Mouse (Mus musculus) cerebellum, adult 18-20 months (tissue): Measurements from ENCODE around the gene Nup210.

ENCODE experiments used
- DNase-seq, 2 experiments: peaks; one replicate each; pipeline ENCODE4 v3.0.0; 2021

The Nup210 gene

GRCm38 (mm10) chr6:91116244-91117145 is at the start of gene Nup210:
Gene Nup210 (minus strand): TSS chr6:91116829.
- peak; percentile 97 to 98 for DNase-seq

- peak; percentile 77 to 87 for DNase-seq
Observed at GRCm38 (mm10) chr6:91165210-91165609, 48.6 kb upstream of the Nup210 start.

DNA sequence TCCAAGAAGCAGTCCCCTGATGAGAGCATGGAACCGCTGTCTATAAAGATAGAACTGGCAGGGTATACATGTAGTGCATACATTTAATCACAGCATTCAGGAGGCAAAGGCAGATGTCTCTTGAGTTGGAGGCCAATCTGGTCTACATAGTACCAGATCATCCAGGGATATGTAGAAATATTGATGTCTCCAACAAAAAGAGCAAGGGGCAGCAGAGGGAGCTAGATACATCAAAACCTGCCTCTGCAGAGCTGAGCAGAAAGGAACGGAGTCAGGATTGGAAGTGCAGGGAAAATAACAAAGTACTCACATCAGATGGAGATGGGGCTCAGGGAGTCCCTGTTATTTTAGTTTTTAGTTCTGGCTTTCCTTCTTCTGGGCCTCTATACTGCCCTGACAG is 48.0 kb upstream of the Nup210 start:
- no peak for DNase-seq

GRCm38 (mm10) chr6:91163195-91163911 is 46.7 kb upstream of the Nup210 start:
- DNase-seq: no peak

DNA sequence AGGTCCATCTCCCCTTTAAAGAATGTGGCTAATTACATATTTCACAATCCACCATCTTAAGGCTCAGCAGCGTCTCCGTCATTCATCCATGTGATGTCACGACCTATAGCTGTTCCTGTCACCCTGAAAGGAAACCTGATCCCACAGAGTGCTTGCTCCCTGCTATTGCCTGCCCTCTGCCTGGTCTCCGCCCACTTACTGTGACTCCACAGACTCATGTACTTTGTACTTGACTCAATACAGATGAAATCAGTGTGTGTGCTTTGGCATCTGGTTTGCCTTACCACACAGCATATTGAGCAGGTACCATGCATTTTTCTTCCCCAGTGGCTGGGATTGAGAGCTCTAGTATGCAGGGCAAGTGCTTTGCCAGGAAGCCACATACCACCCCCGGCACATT is 45.7 kb upstream of the Nup210 start:
- no peak for DNase-seq

DNA sequence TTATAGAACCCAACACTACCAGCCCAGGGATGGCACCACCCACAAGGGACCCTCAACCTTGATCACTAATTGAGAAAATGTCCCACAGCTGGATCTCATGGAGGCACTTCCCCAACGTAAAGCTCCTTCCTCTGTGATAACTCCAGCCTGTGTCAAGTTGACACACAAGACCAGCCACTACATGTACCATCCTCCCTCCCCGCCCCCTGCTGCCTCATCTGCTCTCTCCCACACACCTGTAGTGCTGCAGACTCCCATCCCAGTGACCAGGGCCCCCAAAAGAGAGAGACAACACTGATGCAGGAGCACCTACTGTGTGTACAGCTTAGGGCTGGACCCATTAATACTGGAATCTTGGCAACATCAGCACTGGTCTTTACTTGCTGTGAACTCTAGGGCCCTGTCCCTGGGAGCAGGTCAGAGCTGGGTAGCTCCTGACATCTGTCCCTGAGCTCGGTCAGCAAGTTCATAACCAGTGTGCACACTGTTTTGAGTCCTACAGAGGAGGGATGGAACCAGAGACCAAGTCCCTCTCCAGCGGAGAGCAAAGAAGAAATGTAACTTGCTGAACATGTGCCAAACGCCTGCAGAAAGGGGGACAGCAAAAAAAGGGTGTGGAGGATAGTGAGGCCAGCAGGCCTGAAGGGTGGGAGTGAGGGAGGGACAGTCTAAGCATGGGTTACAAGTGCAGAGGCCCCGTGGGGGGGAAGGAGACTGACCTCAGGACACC is 45.0 kb upstream of the Nup210 start:
- DNase-seq: no peak

DNA sequence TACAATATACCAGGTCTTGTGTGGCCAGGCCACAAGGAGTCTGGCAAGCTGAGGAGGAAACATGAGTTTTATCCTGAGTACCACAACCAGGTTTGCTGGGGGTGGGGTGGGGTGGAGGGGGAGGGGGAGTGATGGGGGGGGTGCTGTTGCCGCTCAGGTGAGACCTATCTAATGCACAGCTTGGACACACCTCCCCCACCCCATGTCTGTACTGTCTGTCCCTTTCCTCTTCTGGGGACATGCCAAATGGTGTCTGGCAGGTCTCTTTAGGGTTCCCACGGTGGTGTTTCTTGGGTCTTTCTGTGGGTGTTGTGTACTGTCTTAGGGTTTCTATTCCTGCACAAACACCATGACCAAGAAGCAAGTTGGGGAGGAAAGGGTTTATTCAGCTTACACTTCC is 44.3 kb upstream of the Nup210 start:
- DNase-seq: peak in 1 of 2 experiments; percentile 40

GRCm38 (mm10) chr6:91160399-91160798 is 43.8 kb upstream of the Nup210 start:
- DNase-seq: peak; percentile 95

GRCm38 (mm10) chr6:91159047-91159446 is 42.4 kb upstream of the Nup210 start:
- peak in 1 of 2 experiments; percentile 41 for DNase-seq

DNA sequence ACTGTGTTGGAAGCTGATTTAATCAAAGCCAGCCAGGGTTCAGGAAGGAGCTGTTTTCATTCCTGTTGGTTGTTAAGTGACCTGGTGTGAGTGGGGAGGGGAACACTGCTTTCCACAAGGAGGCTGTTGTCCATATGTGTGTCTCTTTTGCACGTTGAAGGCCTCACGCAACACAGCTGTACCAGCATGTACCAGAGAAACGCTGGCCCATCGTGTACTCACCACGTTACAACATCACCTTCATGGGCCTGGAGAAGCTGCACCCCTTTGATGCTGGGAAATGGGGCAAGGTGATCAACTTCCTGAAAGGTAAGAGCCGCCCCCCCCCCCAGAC is 40.6 kb upstream of the Nup210 start:
- DNase-seq: peak in 1 of 2 experiments; percentile 59

DNA sequence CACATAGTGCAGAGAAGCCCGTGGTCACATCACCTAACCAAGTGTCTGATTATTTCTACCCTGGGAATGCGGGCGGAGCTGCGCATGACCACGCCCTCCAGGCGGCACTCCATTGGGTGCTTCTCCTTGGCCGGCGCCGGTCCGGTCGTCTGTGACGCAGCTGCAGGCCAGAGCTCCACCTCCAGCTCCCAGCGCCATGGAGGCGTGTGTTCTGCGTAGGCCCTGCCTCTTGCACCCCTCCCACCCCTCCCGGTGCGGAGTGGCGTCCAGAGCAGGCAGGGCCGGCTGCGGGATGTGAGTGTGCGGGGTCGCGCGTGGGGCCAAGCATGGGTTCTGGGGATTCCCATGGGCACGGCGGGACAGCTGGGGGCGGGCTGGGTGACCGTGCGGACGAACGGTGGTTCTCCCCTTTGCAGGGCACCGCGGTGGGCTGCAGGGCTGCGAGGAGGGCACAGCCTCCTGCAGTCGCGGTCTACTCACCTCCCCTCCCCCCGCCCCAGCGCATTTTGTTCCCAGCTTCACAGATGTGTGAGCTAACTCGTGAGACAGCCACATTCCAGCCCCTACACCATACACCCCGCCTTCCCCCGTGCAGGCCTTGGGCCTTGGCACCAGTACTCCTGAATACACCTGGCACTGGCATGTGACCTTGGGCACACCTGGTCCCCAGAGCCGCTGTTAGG is 40.1 kb upstream of the Nup210 start, which contains the start of gene Hdac11:
Hdac11 (plus strand) TSS at position 112 of the 683 bp plus-strand sequence.
- peak; percentile 90 to 97 for DNase-seq

DNA sequence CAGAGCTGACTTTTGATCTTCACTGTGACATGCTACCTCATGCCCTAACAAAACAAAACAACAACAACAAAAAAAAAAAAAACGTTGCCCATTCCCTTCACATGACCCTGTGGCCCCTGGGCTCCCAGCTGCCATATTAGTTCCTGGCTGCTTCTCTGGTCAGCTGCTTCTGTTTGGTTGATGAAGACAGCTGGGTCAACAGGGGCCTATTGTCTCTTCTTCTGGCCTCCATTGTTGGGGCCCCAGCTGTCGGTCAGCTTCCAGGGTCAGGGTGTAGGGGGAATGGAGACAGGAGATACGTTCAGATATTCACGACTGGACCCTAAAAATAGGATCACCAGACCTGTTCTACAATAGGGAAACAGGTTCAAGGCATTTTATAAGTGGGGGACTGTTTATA is 39.4 kb upstream of the Nup210 start:
- DNase-seq: no peak

GRCm38 (mm10) chr6:91155286-91155685 is 38.7 kb upstream of the Nup210 start:
- DNase-seq: no peak

GRCm38 (mm10) chr6:91154685-91155084 is 38.1 kb upstream of the Nup210 start:
- no peak for DNase-seq

DNA sequence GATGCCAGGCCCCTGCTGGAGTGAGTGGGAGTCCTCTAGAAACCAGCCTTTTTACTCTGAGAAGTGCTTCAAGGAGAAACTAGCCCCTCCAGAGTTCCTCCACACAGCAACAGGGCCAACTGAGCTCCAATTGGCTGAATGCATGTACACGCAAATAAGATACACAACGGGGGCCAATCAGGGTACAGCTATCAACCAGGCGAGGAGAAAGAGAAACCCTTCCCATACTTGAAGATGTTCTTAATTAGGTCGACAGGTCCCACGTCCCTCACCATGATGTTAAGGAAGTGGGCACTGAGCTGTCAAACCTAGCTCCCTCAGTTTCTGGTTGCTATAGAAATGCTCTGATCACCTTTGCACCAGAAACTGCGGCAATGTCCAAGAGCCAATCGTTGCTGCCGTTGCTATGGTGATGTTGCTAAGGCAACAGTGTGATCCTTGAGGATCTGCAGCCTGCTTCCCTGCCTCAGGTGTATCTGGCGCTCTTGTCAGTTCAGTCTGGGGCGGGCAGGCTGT is 37.0 kb upstream of the Nup210 start:
- DNase-seq: peak; percentile 62 to 72

GRCm38 (mm10) chr6:91152892-91153548 is 36.4 kb upstream of the Nup210 start:
- DNase-seq: no peak

DNA sequence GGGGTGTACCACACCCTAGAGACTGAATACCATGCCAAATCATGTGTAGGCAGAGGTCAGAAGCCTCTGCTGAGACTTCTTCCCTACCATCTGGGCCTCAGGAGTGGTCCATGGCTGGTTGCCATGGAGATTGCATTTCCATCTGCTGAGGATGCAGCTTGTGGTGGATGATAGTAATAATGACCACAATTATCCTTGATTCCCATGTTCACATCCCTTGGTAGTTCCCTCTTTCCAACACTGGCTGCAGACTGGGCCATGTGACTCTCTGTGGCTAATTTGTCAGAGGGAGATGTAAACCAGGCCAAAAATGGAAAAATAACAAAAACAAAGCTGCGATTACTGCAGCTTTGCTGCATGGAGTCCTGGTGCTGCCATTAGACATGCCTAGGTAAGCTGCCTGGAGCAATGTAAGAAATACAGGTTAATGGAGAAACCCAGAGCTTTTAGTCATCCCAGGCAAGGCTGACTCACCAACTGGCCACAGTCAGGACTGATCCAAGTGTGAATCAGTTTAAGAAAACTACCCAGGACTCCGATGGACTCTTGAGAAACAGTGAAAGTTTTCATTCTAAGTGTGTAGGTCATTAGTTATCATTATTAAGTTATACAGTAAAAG is 30.6 kb upstream of the Nup210 start:
- DNase-seq: peak; percentile 70

- DNase-seq: no peak
Observed at GRCm38 (mm10) chr6:91146443-91147151, 30.0 kb upstream of the Nup210 start.

DNA sequence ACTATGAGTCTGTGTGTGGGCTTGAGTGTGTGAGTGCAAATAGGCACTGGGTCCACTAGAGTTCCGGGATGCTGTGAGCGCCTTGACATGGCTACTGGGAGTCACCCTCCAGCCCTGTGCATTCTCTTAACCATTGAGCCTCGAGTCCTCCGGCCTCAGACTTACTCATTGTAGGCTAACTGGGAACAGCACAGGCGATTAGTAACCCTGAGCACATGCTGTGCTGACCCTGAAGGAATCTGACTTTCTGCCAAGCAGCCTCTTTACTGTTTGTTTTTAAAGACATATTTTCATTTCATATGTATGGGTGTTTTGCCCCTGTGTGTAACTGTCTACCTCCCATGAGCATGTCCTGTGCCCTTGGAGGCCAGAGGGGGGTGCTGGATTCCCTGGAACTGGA is 28.9 kb upstream of the Nup210 start:
- no peak for DNase-seq

DNA sequence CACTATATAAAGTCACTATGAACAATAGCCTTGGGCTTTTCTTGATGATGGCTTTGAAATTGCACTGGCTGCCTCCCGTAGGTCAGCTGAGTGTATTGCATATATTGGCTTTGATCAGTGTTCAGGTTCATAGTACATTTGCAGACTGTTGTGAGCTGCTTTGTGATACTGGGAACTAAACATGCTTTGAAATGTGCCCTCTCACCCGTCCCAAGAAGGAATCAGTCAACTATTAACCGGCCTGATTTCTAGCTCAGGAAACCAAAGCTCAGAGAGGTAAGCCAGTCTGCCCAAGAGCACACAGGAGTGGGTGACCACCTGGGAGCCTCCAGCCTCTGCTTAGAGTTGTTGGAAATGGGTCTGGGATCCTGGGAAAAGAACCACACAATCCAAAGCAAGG is 28.4 kb upstream of the Nup210 start:
- DNase-seq: no peak

- DNase-seq: peak; percentile 70 to 76
Observed at GRCm38 (mm10) chr6:91139846-91140245, 23.2 kb upstream of the Nup210 start.
